Mouse (Mus musculus): ENCODE results near the gene Gm43552. TPM values are rescaled to one million over a fixed set of nuclear protein-coding genes. Genes with fewer than 3 reads are reported as not detected.

Gm43552 gene
- polyA plus RNA-seq, 1 experiment from 2014 or later: 2.3 TPM

Other genes starting within 250 kb of the Gm43552 start
- gene Rfc1, start 157.2 kb downstream of the Gm43552 start, polyA plus RNA-seq (2015; fragmentation: Nextera tagmentation; extraction: Ambion mirVana): 50.1 and 55.2 TPM in 2 replicates
- not detected in 2 replicates for gene Klb, start 144.5 kb downstream of the Gm43552 start, polyA plus RNA-seq (2015; fragmentation: Nextera tagmentation; extraction: Ambion mirVana)
- gene Rpl9, start 101.4 kb downstream of the Gm43552 start, polyA plus RNA-seq (2015; fragmentation: Nextera tagmentation; extraction: Ambion mirVana): 586 and 596 TPM in 2 replicates
- 59.8 and 60.9 TPM in 2 replicates for gene Lias, start 101.3 kb downstream of the Gm43552 start, polyA plus RNA-seq (2015; fragmentation: Nextera tagmentation; extraction: Ambion mirVana)
- 58.9 and 65.3 TPM in 2 replicates for gene Ugdh, start 56.9 kb downstream of the Gm43552 start, polyA plus RNA-seq (2015; fragmentation: Nextera tagmentation; extraction: Ambion mirVana)
- gene Smim14, start 44.4 kb upstream of the Gm43552 start, polyA plus RNA-seq (2015; fragmentation: Nextera tagmentation; extraction: Ambion mirVana): 116 and 141 TPM in 2 replicates
- gene Ube2k, start 44.4 kb upstream of the Gm43552 start, polyA plus RNA-seq (2015; fragmentation: Nextera tagmentation; extraction: Ambion mirVana): 117 and 132 TPM in 2 replicates
- 32.3 and 32.6 TPM in 2 replicates for gene Pds5a, start 205.4 kb upstream of the Gm43552 start, polyA plus RNA-seq (2015; fragmentation: Nextera tagmentation; extraction: Ambion mirVana)

Measured in heart, embryonic 16.5 days (tissue).